Mouse (Mus musculus): Measurements from ENCODE around the gene Dnah2. TPM values are rescaled to one million over a fixed set of nuclear protein-coding genes. Genes with fewer than 3 reads are reported as not detected.

The Dnah2 gene
- polyA plus RNA-seq, 1 experiment from 2014 or later = 3.4 TPM

DNA sequence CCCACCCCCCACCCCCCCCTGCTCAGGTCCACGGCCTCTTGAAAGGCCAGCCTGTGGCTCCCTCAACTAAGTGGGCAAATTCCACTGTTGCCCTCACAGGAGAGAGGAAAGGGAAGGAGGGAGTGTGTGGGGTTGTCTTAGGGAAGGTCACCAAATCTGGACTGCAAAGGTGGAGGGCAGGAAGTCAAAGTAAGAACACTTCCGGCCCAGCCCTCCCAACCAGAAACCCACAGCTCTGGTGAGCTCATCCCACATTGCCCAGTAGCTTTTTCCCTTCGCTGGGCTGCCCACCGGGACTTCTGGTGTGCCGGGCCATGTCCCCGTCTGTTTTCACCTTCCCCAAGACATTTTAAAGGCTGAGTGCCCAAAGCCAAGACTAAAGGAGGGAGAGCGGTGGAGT lies 57.2 kb downstream of the Dnah2 start:
- H3K27ac ChIP-seq (replicated peaks) = no peak overlapping the region
- no peak overlapping the region for H3K4me3 ChIP-seq
- 97% methylated on average over 7 of the region's 7 CpGs for WGBS

DNA sequence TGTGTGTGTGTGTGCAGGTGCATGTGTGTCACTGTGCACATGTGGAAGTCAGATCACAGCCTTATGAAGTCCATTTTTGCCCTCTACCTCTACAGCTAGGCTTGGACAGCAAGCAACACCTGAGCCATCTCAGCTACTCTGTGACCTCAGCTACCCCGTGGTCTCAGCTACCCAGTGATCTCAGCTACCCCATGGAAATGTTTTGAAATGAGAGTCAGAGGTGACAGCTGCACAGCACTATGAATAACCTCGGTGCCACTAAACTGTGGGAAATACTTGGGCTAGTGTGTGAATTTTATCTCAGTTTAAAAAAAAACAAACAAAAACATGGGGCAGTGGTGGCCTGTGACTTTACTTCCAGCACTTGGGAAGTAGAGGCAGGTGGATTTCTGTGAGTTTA lies 58.0 kb downstream of the Dnah2 start:
- Histone ChIP-seq H3K9ac (no peak overlapping the region), H3K27me3 (no peaks in the 10 kb centered on the region), H3K4me2 (no peak overlapping the region), H3K9me3 (no peaks in the 10 kb centered on the region), H3K4me3 (no peak overlapping the region), H3K4me1 (replicated peaks) (no peaks in the 10 kb centered on the region), H3K27ac (replicated peaks) (no peak overlapping the region), H3K36me3 (no peaks in the 10 kb centered on the region)
- 82% methylated on average over 2 of the region's 2 CpGs for WGBS
- no peak for ATAC-seq (ENCODE audit: low FRiP score, low read depth)

More for the DNA sequence above, 57.2 kb downstream of the Dnah2 start:
- H3K9ac ChIP-seq = no peak overlapping the region
- H3K27me3 ChIP-seq = no peaks in the 10 kb centered on the region
- no peaks in the 10 kb centered on the region for H3K36me3 ChIP-seq
- H3K4me2 ChIP-seq = no peak overlapping the region
- H3K9me3 ChIP-seq = no peaks in the 10 kb centered on the region
- no peaks in the 10 kb centered on the region for H3K4me1 ChIP-seq (replicated peaks)
- ATAC-seq (ENCODE audit: low FRiP score, low read depth) = no peak

DNA sequence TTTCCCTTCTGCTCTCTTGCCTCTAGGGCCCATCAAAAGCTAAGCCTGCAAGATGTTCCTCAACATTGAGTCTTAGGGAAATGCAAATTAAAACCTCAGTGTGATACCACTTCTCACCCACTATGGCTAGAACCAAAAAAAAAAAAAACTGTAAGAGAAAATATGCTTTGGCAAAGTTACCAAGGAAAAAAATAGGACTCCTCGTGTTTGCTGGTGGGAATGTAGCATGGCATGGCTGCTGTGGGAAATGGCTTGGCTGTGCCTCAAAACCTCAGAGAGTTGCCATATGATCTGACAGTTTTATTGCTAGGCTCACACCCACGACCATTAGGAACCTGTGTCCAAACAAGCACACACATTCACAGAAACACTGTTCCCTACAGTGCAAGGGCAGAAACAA lies 61.4 kb downstream of the Dnah2 start:
- 88% methylated on average over 2 of the region's 2 CpGs for WGBS
- no peak overlapping the region for H3K27ac ChIP-seq (replicated peaks)
- no peaks in the 10 kb centered on the region for H3K4me1 ChIP-seq (replicated peaks)
- no peaks in the 10 kb centered on the region for H3K9me3 ChIP-seq
- no peaks in the 10 kb centered on the region for H3K27me3 ChIP-seq
- H3K4me3 ChIP-seq = no peak overlapping the region
- H3K9ac ChIP-seq = no peak overlapping the region
- no peak for ATAC-seq (ENCODE audit: low FRiP score, low read depth)
- no peak overlapping the region for H3K4me2 ChIP-seq
- H3K36me3 ChIP-seq = no peaks in the 10 kb centered on the region

DNA sequence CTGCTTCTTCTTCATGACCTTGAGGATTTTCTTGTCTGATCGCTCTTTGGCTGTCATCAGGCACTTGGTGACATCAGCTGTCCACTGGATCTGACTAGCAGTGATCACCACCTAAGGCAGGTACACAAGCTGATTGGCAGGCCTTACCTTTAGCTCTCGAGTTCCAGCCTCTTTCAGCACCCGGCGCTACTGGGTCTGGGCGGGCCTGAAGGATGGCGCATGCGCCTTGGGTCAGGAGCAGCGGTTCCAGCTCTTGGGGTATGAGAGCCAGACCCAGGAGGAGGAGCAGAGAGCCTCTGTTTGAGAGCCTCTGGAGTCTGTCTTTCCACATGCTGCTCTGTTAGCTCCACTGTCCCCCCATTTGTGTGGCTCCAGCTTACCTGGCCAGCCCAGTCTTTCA lies 71.3 kb downstream of the Dnah2 start:
- Histone ChIP-seq H3K27me3 (no peaks in the 10 kb centered on the region), H3K9ac (no peak overlapping the region), H3K9me3 (no peaks in the 10 kb centered on the region), H3K36me3 (no peaks in the 10 kb centered on the region), H3K27ac (replicated peaks) (no peak overlapping the region), H3K4me3 (no peak overlapping the region), H3K4me2 (no peak overlapping the region), H3K4me1 (replicated peaks) (no peaks in the 10 kb centered on the region)
- WGBS = 88% methylated on average over 8 of the region's 8 CpGs
- no peak for ATAC-seq (ENCODE audit: low FRiP score, low read depth)

DNA sequence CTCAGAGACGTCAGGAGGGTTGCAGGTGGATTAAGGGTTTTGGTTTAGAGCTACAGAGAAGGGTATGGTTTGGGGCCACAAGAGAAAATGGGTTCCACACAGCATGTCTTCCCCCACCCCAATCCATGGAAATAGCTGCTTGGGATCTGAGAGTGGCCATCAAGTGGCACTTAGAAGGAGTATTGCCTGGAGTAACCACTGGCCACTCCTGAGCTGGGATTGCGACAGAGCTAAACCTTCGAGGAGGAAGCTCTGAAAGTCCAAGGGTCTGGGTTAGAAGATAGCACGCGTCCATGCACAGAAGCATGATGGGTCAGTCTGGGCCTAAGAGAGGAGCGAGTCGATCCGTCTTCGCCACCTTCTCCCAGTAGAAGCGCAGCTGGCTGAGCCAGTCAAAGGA lies 72.1 kb downstream of the Dnah2 start:
- Histone ChIP-seq H3K27ac (replicated peaks) (no peak overlapping the region), H3K27me3 (no peaks in the 10 kb centered on the region), H3K4me2 (no peak overlapping the region), H3K9ac (no peak overlapping the region), H3K4me3 (no peak overlapping the region), H3K36me3 (no peaks in the 10 kb centered on the region), H3K9me3 (no peaks in the 10 kb centered on the region), H3K4me1 (replicated peaks) (no peaks in the 10 kb centered on the region)
- no peak for ATAC-seq (ENCODE audit: low FRiP score, low read depth)
- WGBS = 93% methylated on average over 10 of the region's 10 CpGs

DNA sequence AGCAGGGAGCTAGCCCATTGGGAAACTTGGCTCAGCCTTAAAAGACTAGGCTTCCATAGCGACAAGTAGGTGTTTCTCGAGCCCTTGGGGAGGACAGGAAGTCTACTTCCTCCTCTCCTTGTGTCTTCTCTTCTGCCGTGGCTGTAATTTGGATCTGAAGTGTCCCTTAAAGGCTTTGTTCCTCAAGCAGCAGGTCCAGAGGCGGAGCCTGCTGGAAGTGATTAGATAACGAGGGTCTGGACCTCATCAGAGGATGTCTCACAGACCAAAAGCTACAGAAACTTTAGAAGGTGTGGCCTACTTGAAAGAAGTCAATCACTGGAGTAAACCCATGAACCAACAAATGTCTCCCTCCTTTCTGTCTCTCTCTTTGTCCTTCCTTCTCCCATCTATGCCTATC lies 74.2 kb downstream of the Dnah2 start:
- Histone ChIP-seq H3K4me3 (no peak overlapping the region), H3K4me2 (no peak overlapping the region), H3K9ac (no peak overlapping the region), H3K36me3 (no peaks in the 10 kb centered on the region), H3K4me1 (replicated peaks) (no peaks in the 10 kb centered on the region), H3K9me3 (no peaks in the 10 kb centered on the region), H3K27ac (replicated peaks) (no peak overlapping the region), H3K27me3 (no peaks in the 10 kb centered on the region)
- WGBS = 75% methylated on average over 5 of the region's 5 CpGs
- ATAC-seq (ENCODE audit: low FRiP score, low read depth) = no peak

DNA sequence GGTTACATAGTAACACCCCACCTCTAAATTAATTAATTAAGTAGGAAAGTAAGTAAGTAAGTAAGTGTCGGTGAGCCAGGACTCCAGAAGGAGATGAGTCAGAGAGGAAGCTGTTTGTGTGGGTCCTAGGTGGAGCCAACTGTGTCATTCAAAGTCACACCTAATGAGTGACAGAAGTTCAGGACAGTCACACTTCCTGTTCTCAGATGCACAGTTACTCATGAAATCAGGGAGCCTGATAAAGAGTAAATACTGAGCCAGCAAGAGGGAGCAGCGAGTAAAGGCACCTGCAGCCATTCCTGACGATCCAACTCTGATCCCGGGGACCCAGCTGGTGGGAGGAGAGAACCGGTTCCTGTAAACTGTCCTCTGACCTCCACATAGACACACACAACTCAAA lies 76.2 kb downstream of the Dnah2 start:
- WGBS = 88% methylated on average over 5 of the region's 5 CpGs
- Histone ChIP-seq H3K4me1 (replicated peaks) (no peaks in the 10 kb centered on the region), H3K27ac (replicated peaks) (no peak overlapping the region), H3K4me2 (no peak overlapping the region), H3K27me3 (no peaks in the 10 kb centered on the region), H3K9ac (no peak overlapping the region), H3K9me3 (no peaks in the 10 kb centered on the region), H3K36me3 (no peaks in the 10 kb centered on the region), H3K4me3 (no peak overlapping the region)
- no peak for ATAC-seq (ENCODE audit: low FRiP score, low read depth)

DNA sequence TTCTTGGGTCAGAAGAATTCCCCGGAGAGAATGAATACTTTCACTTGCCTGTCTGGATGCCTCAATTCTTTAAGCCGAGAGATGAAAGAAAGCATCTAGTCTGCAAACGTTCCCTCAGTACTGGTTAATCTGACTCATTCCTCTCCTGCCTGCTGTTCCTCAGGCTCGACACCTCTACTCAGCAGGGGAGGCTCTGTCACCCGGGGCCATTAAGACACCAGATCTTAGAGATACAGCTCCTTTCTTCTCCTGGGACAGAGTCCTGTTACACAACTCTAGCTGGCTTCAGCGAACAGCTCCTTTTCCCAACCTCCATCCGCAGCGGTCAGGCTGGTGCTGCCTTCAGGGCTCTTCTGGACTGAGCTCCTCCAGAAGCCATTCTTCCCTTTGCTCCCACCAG lies 77.4 kb downstream of the Dnah2 start:
- ATAC-seq (ENCODE audit: low FRiP score, low read depth) = no peak
- Histone ChIP-seq H3K9me3 (no peaks in the 10 kb centered on the region), H3K4me3 (no peak overlapping the region), H3K4me2 (no peak overlapping the region), H3K27me3 (no peaks in the 10 kb centered on the region), H3K9ac (no peak overlapping the region), H3K27ac (replicated peaks) (no peak overlapping the region), H3K36me3 (no peaks in the 10 kb centered on the region), H3K4me1 (replicated peaks) (no peaks in the 10 kb centered on the region)
- 28% methylated on average over 8 of the region's 8 CpGs for WGBS

DNA sequence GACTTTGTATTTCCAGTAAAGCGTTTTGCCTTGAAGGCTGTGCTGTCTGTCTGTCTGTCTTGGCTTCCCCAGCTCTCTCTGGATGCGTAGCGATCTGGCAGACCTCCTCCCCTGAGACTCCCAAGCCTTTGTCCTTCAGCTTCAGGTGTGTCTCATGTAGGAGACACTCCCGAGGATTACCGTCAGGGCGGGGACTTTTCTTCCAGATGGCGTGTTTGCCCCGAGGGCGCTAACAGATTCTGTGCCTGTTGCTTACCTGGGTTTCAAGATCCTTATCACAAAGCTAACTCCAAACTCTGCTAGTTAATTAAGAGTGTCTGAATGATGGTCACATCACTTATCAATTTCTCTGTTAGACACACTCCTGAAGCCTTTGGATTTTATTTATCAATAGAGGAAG lies 79.6 kb downstream of the Dnah2 start:
- Histone ChIP-seq H3K4me3 (no peak overlapping the region), H3K27ac (replicated peaks) (no peak overlapping the region), H3K9me3 (no peaks in the 10 kb centered on the region), H3K4me1 (replicated peaks) (no peaks in the 10 kb centered on the region), H3K27me3 (no peaks in the 10 kb centered on the region), H3K36me3 (no peaks in the 10 kb centered on the region), H3K9ac (no peak overlapping the region), H3K4me2 (no peak overlapping the region)
- WGBS = 86% methylated on average over 9 of the region's 9 CpGs
- ATAC-seq (ENCODE audit: low FRiP score, low read depth) = no peak

DNA sequence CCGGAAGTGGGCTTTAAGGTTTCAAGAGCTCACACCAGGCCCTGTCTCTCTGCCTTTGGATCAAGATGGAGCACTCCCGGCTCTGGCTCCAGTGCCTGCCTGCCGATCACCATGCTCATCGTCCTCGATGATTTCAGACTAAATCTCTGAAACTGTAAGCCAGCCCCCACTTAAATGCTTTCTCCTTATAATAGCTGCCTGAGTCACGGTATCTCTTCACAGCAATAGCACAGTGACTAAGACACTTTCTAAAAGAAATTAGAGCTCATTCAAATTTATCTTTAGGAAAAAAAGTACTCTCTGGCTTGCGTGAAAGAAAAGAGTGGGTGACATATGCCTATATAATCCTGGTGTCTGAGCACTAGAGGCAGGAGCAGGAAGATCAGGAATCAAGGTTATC lies 84.9 kb downstream of the Dnah2 start:
- no peak overlapping the region for H3K4me2 ChIP-seq
- no peaks in the 10 kb centered on the region for H3K36me3 ChIP-seq
- ATAC-seq (ENCODE audit: low FRiP score, low read depth) = no peak
- H3K4me1 ChIP-seq (replicated peaks) = peaks cover 3% of the 10 kb centered on the region; the same call in 1 of the 2 replicates
- H3K27ac ChIP-seq (replicated peaks) = no peak overlapping the region
- H3K9me3 ChIP-seq = no peaks in the 10 kb centered on the region
- 97% methylated on average over 7 of the region's 7 CpGs for WGBS
- H3K9ac ChIP-seq = no peak overlapping the region
- no peak overlapping the region for H3K4me3 ChIP-seq
- H3K27me3 ChIP-seq = no peaks in the 10 kb centered on the region

DNA sequence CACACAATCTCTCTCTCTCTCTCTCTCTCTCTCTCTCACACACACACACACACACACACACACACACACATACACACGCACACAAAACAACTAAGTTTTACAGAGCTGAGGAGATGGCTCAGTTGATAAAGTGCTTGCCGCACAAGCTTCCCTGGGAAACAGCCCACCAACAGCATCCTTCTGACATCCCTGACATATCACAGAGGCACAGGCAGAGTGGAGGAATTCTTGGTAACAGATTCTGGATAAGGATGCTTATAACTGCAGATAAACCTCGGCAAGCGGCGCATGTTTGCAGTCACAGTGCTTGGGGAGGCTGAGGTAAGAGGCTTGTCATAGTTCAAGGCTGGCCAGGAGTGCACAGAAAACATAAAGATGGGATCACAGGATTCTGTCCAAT lies 87.3 kb downstream of the Dnah2 start:
- H3K9me3 ChIP-seq = no peaks in the 10 kb centered on the region
- H3K9ac ChIP-seq = no peak overlapping the region
- ATAC-seq (ENCODE audit: low FRiP score, low read depth) = no peak
- H3K4me3 ChIP-seq = no peak overlapping the region
- no peaks in the 10 kb centered on the region for H3K27me3 ChIP-seq
- WGBS = 82% methylated on average over 5 of the region's 5 CpGs
- no peak overlapping the region for H3K4me2 ChIP-seq
- H3K36me3 ChIP-seq = no peaks in the 10 kb centered on the region
- peaks cover 11% of the 10 kb centered on the region for H3K4me1 ChIP-seq (replicated peaks)
- no peak overlapping the region for H3K27ac ChIP-seq (replicated peaks)

DNA sequence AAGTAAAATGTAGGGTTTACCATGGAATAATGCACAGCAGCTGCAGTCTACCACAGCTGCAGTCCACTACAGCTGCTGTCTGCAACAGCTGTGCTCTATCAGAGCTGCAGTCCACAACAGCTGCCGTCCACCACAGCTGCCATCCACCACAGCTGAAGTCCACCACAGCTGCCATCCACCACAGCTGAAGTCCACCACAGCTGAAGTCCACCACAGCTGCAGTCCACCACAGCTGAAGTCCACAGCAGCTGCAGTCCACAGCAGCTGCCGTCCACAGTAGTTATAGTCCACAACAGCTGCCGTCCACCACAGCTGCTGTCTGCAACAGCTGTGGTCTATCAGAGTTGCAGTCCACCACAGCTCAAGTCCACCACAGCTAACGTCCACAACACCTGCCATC lies 89.0 kb downstream of the Dnah2 start:
- H3K4me1 ChIP-seq (replicated peaks) = peaks cover 12% of the 10 kb centered on the region
- no peak overlapping the region for H3K9ac ChIP-seq
- no peaks in the 10 kb centered on the region for H3K27me3 ChIP-seq
- 79% methylated on average over 4 of the region's 4 CpGs for WGBS
- H3K36me3 ChIP-seq = no peaks in the 10 kb centered on the region
- H3K4me2 ChIP-seq = no peak overlapping the region
- no peak overlapping the region for H3K4me3 ChIP-seq
- no peaks in the 10 kb centered on the region for H3K9me3 ChIP-seq
- ATAC-seq (ENCODE audit: low FRiP score, low read depth) = no peak
- no peak overlapping the region for H3K27ac ChIP-seq (replicated peaks)

DNA sequence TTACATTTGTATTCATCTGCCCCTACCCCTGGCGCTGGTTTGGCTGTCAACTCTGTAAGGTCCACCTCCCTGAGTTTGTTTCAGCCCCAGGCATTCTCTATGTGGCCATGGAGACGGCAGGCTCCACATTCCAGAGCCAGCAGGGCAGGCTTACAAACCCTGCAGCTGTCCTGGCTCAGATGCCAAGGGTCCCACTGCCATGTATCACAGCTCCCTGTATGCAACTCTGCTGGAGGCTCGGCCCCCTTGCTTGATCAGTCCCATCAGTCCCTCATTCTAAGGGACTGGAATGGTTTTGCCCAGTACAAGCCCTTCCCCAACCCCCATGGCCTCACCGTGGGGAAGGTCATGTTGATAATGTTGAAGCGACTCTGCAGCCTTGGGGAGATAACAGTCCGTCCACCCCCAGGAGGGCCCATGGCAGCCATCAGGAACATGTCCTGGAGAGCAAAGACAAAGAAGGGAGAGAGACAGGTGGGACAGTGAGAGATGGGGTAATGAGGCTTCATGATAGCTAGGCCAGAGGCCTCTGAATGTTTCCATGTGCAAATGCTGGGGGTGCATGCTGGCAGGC lies 91.8 kb downstream of the Dnah2 start:
- H3K27me3 ChIP-seq = no peaks in the 10 kb centered on the region
- ATAC-seq (ENCODE audit: low FRiP score, low read depth) = peak; percentile 87
- H3K9ac ChIP-seq = no peak overlapping the region
- H3K4me3 ChIP-seq = no peak overlapping the region
- no peak overlapping the region for H3K4me2 ChIP-seq
- WGBS = 10% methylated on average over 6 of the region's 6 CpGs
- no peaks in the 10 kb centered on the region for H3K36me3 ChIP-seq
- H3K27ac ChIP-seq (replicated peaks) = peak overlapping the region; percentile 60; the same call in 1 of the 2 replicates
- no peaks in the 10 kb centered on the region for H3K9me3 ChIP-seq
- H3K4me1 ChIP-seq (replicated peaks) = peaks cover 14% of the 10 kb centered on the region
